In genomic region chr17:5352901-5353300, GRCm38 (mm10) we compare ENCODE assay signal across 8 mouse cellular contexts.
DNase-seq lines count a peak whose midpoint lies in the region; ATAC-seq and TF ChIP-seq lines count a peak whose summit lies in the region.

No protein-coding gene starts in this region.

- ATAC-seq in kidney, postnatal 0 days (replicated peaks; ENCODE audit: low FRiP score, low read depth) = no peak
- ATAC-seq in midbrain, postnatal 0 days (ENCODE audit: low FRiP score) = 0 out of 2 replicates have a peak, but pooled peaks have one; percentile 44

- no peaks in the 10 kb centered on the region for H3K36me3 ChIP-seq in kidney, postnatal 0 days (ENCODE audit: insufficient read depth, low read length)
- H3K36me3 ChIP-seq in midbrain, postnatal 0 days (ENCODE audit: insufficient read depth, low read length) = no peaks in the 10 kb centered on the region

- WGBS in kidney, postnatal 0 days = 60% methylated on average over 5 of the region's 5 CpGs
- 58% methylated on average over 5 of the region's 5 CpGs for WGBS in midbrain, postnatal 0 days

- H3K9me3 ChIP-seq in kidney, postnatal 0 days (replicated peaks; ENCODE audit: low read length) = no peaks in the 10 kb centered on the region
- no peaks in the 10 kb centered on the region for H3K9me3 ChIP-seq in midbrain, postnatal 0 days (ENCODE audit: low read length)

- H3K9ac ChIP-seq in kidney, postnatal 0 days (ENCODE audit: low read depth, low read length) = no peak overlapping the region
- H3K9ac ChIP-seq in midbrain, postnatal 0 days (replicated peaks; ENCODE audit: low read length, poor library complexity, severe bottlenecking) = no peak overlapping the region

- H3K4me1 ChIP-seq in kidney, postnatal 0 days (replicated peaks; ENCODE audit: insufficient read depth, low read length) = no peaks in the 10 kb centered on the region
- H3K4me1 ChIP-seq in midbrain, postnatal 0 days (ENCODE audit: insufficient read depth, low read length) = no peaks in the 10 kb centered on the region

- H3K4me3 ChIP-seq in kidney, postnatal 0 days (replicated peaks; ENCODE audit: low read depth, low read length) = no peak overlapping the region
- no peak overlapping the region for H3K4me3 ChIP-seq in midbrain, postnatal 0 days (ENCODE audit: low read depth, low read length)

- DNase-seq in left cerebral cortex, postnatal 25 days (ENCODE audit: low spot score in 2 of 2) = peak; percentile 40 to 54
- no peak for DNase-seq in left cerebral cortex, adult 11 months (ENCODE audit: low spot score)
- DNase-seq in brain, adult 2 months (ENCODE audit: low read depth, low spot score) = peak; percentile 92
- DNase-seq in cerebellum, postnatal 25 days = peak; percentile 64 to 80
- peak; percentile 41 for DNase-seq in kidney, postnatal 0 days (ENCODE audit: low spot score)
- peak; percentile 89 for DNase-seq in midbrain, postnatal 0 days (ENCODE audit: low spot score)
- DNase-seq in B cell, adult 2 months = no peak
- DNase-seq in ovary, postnatal 10 days (ENCODE audit: low spot score) = no peak

- no peak overlapping the region for H3K4me2 ChIP-seq in kidney, postnatal 0 days (ENCODE audit: low read length)
- no peak overlapping the region for H3K4me2 ChIP-seq in midbrain, postnatal 0 days (ENCODE audit: low read depth, low read length, poor library complexity, severe bottlenecking)

- H3K27me3 ChIP-seq in kidney, postnatal 0 days (ENCODE audit: insufficient read depth, low read length) = no peaks in the 10 kb centered on the region
- H3K27me3 ChIP-seq in midbrain, postnatal 0 days (ENCODE audit: insufficient read depth, low read length) = no peaks in the 10 kb centered on the region

- TF ChIP-seq CTCF in kidney, postnatal 0 days (IDR thresholded peaks at IDR 0.05; ENCODE audit: low read depth) = peak; percentile 13; the same call in 1 of the 2 replicates
- TF ChIP-seq CTCF in midbrain, postnatal 0 days (IDR thresholded peaks at IDR 0.05) = peak; percentile 30

- intact Hi-C loops in left cerebral cortex, postnatal 25 days (cut with DNase I) = no loop called here

- no peak overlapping the region for H3K27ac ChIP-seq in kidney, postnatal 0 days
- no peak overlapping the region for H3K27ac ChIP-seq in midbrain, postnatal 0 days (ENCODE audit: low read depth, low read length)

Comparison
In these comparisons a context has a peak if more than half of its experiments do, and no peak if none do; other contexts are left out.
1. DNase-seq: peak in left cerebral cortex, postnatal 25 days (2 of 2), brain, adult 2 months (single experiment), cerebellum, postnatal 25 days (2 of 2), kidney, postnatal 0 days (single experiment) and midbrain, postnatal 0 days (single experiment); none in left cerebral cortex, adult 11 months (single experiment), B cell, adult 2 months (0 of 2) and ovary, postnatal 10 days (single experiment).